In genomic region chr8:11450184-11451113, GRCm38 (mm10) we compare ENCODE assay signal across 8 mouse cellular contexts. TPM values are rescaled to one million over a fixed set of nuclear protein-coding genes. Genes with fewer than 3 reads are reported as not detected.
DNase-seq lines count a peak whose midpoint lies in the region; ATAC-seq and TF ChIP-seq lines count a peak whose summit lies in the region.

No protein-coding gene starts in this region.

- 8% methylated on average over 8 of the region's 8 CpGs for WGBS in heart, embryonic 16.5 days
- 22% methylated on average over 8 of the region's 8 CpGs for WGBS in midbrain, postnatal 0 days

- peak overlapping the region; percentile 76 for H3K27ac ChIP-seq in heart, embryonic 16.5 days (ENCODE audit: low read length)
- H3K27ac ChIP-seq in midbrain, postnatal 0 days (ENCODE audit: low read depth, low read length) = no peak overlapping the region

- H3K4me2 ChIP-seq in heart, embryonic 16.5 days (ENCODE audit: low read depth, low read length) = no peak overlapping the region
- H3K4me2 ChIP-seq in midbrain, postnatal 0 days (ENCODE audit: low read depth, low read length, poor library complexity, severe bottlenecking) = no peak overlapping the region

- peak; percentile 75 for TF ChIP-seq CTCF in midbrain, postnatal 0 days (IDR thresholded peaks at IDR 0.05)

- ATAC-seq in heart, embryonic 16.5 days (replicated peaks; ENCODE audit: extremely low read depth, insufficient read depth, low FRiP score) = peak; percentile 71; the same call in 1 of the 2 replicates
- ATAC-seq in midbrain, postnatal 0 days (ENCODE audit: low FRiP score) = peak; percentile 63; the same call in 1 of the 2 replicates

- peak; percentile 32 for DNase-seq in gastrocnemius, adult 18-20 months (ENCODE audit: low spot score)
- DNase-seq in gastrocnemius, adult 8-10 months (ENCODE audit: low spot score in 2 of 2) = no peak
- peak; percentile 69 for DNase-seq in 416B (ENCODE audit: low read depth)
- DNase-seq in adrenal gland, postnatal 36 days = peak; percentile 35 to 63
- peak; percentile 65 to 73 for DNase-seq in kidney, postnatal 25 days
- peak; percentile 69 for DNase-seq in midbrain, postnatal 0 days (ENCODE audit: low spot score)
- DNase-seq in right cerebral cortex, adult 18-20 months = no peak

- no peaks in the 10 kb centered on the region for H3K27me3 ChIP-seq in heart, embryonic 16.5 days (ENCODE audit: control insufficient read depth, insufficient read depth, low read length)
- H3K27me3 ChIP-seq in midbrain, postnatal 0 days (ENCODE audit: insufficient read depth, low read length) = no peaks in the 10 kb centered on the region

- H3K4me1 ChIP-seq in heart, embryonic 16.5 days (ENCODE audit: control insufficient read depth, insufficient read depth, low read length) = peaks cover 22% of the 10 kb centered on the region
- H3K4me1 ChIP-seq in midbrain, postnatal 0 days (ENCODE audit: insufficient read depth, low read length) = no peaks in the 10 kb centered on the region

- H3K9ac ChIP-seq in heart, embryonic 16.5 days (ENCODE audit: low read length) = no peak overlapping the region
- H3K9ac ChIP-seq in midbrain, postnatal 0 days (replicated peaks; ENCODE audit: low read length, poor library complexity, severe bottlenecking) = no peak overlapping the region

- H3K4me3 ChIP-seq in heart, embryonic 16.5 days (ENCODE audit: low read length) = no peak overlapping the region
- H3K4me3 ChIP-seq in midbrain, postnatal 0 days (ENCODE audit: low read depth, low read length) = no peak overlapping the region

- peaks cover 30% of the 10 kb centered on the region for H3K36me3 ChIP-seq in heart, embryonic 16.5 days (ENCODE audit: control insufficient read depth, insufficient read depth)
- peaks cover 8% of the 10 kb centered on the region for H3K36me3 ChIP-seq in midbrain, postnatal 0 days (ENCODE audit: insufficient read depth, low read length)

- H3K9me3 ChIP-seq in heart, embryonic 16.5 days (replicated peaks; ENCODE audit: control insufficient read depth, low read length) = no peaks in the 10 kb centered on the region
- no peaks in the 10 kb centered on the region for H3K9me3 ChIP-seq in midbrain, postnatal 0 days (ENCODE audit: low read length)

RNA-seq across cellular contexts. Expression of gene Rab20, which starts 28.1 kb away (rescaled TPM):
- total RNA-seq in gastrocnemius, adult 18-20 months (2021) = 1 to 10 TPM; 2.5 to 4.6 TPM
- total RNA-seq in gastrocnemius, adult 8-10 months (2022) = 1 to 10 TPM; 3.8 to 5.2 (median 4.3) TPM
- total RNA-seq in adrenal gland, postnatal 36 days (2021) = 10 to 100 TPM in 1 of 2 experiments, 1 to 10 TPM in 1; 6.7 to 12.5 TPM
- polyA plus RNA-seq in heart, embryonic 16.5 days (2015; fragmentation: Nextera tagmentation; extraction: Ambion mirVana) = 44.7 and 47.8 TPM in 2 replicates
- 0.28 and 0.60 TPM in 2 replicates for total RNA-seq in midbrain, postnatal 0 days (2014; rRNA removed)
- polyA plus RNA-seq in midbrain, postnatal 0 days (2015; fragmentation: Nextera tagmentation; extraction: Ambion mirVana) = 0.58 and 0.72 TPM in 2 replicates

RNA-seq across cellular contexts. Expression of gene Naxd, which starts 46.9 kb away (rescaled TPM):
- 10 to 100 TPM; 25.4 to 26.0 TPM for total RNA-seq in gastrocnemius, adult 18-20 months (2021)
- total RNA-seq in gastrocnemius, adult 8-10 months (2022) = 10 to 100 TPM; 23.8 to 29.1 (median 26.4) TPM
- total RNA-seq in adrenal gland, postnatal 36 days (2021) = 10 to 100 TPM; 71.0 to 74.4 TPM
- polyA plus RNA-seq in heart, embryonic 16.5 days (2015; fragmentation: Nextera tagmentation; extraction: Ambion mirVana) = 90.8 and 93.1 TPM in 2 replicates
- total RNA-seq in midbrain, postnatal 0 days (2014; rRNA removed) = 88.6 and 89.7 TPM in 2 replicates
- polyA plus RNA-seq in midbrain, postnatal 0 days (2015; fragmentation: Nextera tagmentation; extraction: Ambion mirVana) = 106 and 118 TPM in 2 replicates

Comparison
In these comparisons a context has a peak if more than half of its experiments do, and no peak if none do; other contexts are left out.
1. DNase-seq: peak in gastrocnemius, adult 18-20 months (single experiment), 416B (single experiment), adrenal gland, postnatal 36 days (2 of 2), kidney, postnatal 25 days (2 of 2) and midbrain, postnatal 0 days (single experiment); none in gastrocnemius, adult 8-10 months (0 of 2) and right cerebral cortex, adult 18-20 months (single experiment).